Mouse (Mus musculus) forebrain, embryonic 10.5 days (tissue): ENCODE measurements at regions not wholly inside any gene's neighbourhood (a gene's known extent, or its start where the extent isn't known, plus 50 kb on each side); places are given as distances from the start of the nearest gene placed in this dataset.

ENCODE experiments used
- DNase-seq: peaks from one replicate; pipeline ENCODE4 v3.0.0-alpha.2; 2017; ENCODE audit warnings: low spot score; ENCODE audit errors: extremely low spot score
- H3K27ac ChIP-seq: fragments of 300-500 bp; sonication (generic); 2 replicates; pipeline ENCODE4 v1.5.1; 2016; ENCODE audit warnings: mild to moderate bottlenecking
- H3K27me3 ChIP-seq: fragments of 300-500 bp; sonication (generic); 2 replicates; pipeline ENCODE4 v1.6.1; 2016; ENCODE audit warnings: mild to moderate bottlenecking; ENCODE audit not compliant: poor library complexity, severe bottlenecking
- H3K36me3 ChIP-seq: fragments of 300-500 bp; sonication (generic); replicated peaks from 2 replicates; pipeline ENCODE4 v1.6.1; 2016; ENCODE audit warnings: mild to moderate bottlenecking, moderate library complexity
- H3K4me1 ChIP-seq: fragments of 300-500 bp; sonication (generic); 2 replicates; pipeline ENCODE4 v1.6.1; 2016
- H3K4me3 ChIP-seq: fragments of 300-500 bp; sonication (generic); 2 replicates; pipeline ENCODE4 v1.5.1; 2016; ENCODE audit warnings: mild to moderate bottlenecking, moderate library complexity
- H3K9me3 ChIP-seq: fragments of 300-500 bp; sonication (generic); 2 replicates; pipeline ENCODE4 v1.6.1; 2016; ENCODE audit warnings: mild to moderate bottlenecking, moderate library complexity
- WGBS: fragments of 180-500 bp; shearing (Covaris S2); methylation state at CpG from one replicate; pipeline ENCODE4 v1.1.7; 2016; 5-methylcytosine and 5-hydroxymethylcytosine counted together

DNA sequence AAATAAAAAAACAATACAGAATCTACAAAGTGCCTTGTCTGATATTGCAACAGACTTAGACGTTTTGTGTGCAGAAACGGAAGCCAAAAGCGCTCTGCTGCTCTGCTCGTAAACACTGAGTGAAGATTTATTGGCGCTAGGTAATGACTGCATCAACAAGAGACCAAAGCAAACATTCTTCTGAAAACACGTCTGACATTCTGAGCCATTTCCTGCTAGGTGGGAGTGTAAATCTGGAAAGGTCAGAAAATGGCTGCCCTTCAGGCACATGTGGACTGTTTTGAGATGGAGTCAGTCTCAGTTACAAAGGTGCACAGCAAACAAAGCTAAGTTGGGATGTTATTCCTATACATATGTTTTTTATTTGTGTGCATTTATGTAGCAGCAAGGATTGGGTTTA is 192.6 kb downstream of the Olfm4 start:
- Histone ChIP-seq H3K4me1 (peaks cover 29% of the 10 kb centered on the region), H3K9me3 (no peaks in the 10 kb centered on the region), H3K36me3 (no peaks in the 10 kb centered on the region), H3K27ac (no peak overlapping the region), H3K4me3 (no peak overlapping the region), H3K27me3 (no peaks in the 10 kb centered on the region)
- 87% methylated on average over 6 of the region's 6 CpGs for WGBS
- DNase-seq, result no peak

DNA sequence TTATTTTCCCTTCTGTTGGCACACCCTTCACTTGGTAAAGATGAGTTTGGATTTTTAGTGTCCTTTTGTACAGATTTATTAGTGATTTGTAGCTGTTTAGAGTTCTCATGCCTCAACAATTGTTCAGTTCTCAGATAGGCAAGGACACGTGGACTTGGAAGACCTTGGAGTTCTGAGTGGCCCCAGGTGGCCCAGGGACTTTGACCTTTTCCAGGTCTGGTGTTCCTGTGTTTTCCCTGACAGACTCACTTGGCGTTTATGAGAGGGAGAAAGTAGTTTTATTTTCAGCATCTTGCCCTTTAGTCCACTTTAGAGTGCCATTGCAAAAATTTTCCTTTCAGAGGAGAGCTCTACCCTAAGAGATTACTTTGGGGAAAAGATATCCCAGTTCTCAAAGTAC is 211.2 kb downstream of the Olfm4 start:
- 50% methylated on average over 2 of the region's 2 CpGs for WGBS
- no peak overlapping the region for H3K4me3 ChIP-seq
- no peaks in the 10 kb centered on the region for H3K36me3 ChIP-seq
- DNase-seq, result no peak
- no peak overlapping the region for H3K27ac ChIP-seq
- peaks cover 13% of the 10 kb centered on the region for H3K4me1 ChIP-seq
- H3K27me3 ChIP-seq, result no peaks in the 10 kb centered on the region
- no peaks in the 10 kb centered on the region for H3K9me3 ChIP-seq

DNA sequence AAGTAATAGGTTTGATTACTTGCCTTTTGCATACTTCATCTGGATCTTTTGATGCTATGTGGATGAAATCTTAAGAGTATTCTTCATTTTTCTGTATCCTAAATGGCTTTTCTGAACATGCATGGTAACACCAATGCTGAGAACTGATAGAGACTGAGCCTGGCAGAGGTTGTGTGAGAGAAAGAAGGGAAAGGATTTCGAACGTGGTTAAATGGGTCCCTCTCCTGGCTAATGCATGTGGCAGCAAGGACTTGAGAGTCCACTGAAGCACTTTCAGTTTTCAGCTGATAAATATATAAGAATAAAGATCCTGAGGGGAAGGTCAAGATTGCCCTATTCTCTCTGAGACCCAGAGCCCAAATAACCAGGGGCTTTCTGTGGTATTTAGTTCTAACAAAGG is 229.0 kb downstream of the Olfm4 start:
- WGBS, result 35% methylated on average over 2 of the region's 2 CpGs
- no peak for DNase-seq
- H3K4me1 ChIP-seq, result peaks cover 9% of the 10 kb centered on the region; the same call in 1 of the 2 replicates
- no peak overlapping the region for H3K4me3 ChIP-seq
- no peak overlapping the region for H3K27ac ChIP-seq
- no peaks in the 10 kb centered on the region for H3K36me3 ChIP-seq
- H3K27me3 ChIP-seq, result no peaks in the 10 kb centered on the region
- no peaks in the 10 kb centered on the region for H3K9me3 ChIP-seq

DNA sequence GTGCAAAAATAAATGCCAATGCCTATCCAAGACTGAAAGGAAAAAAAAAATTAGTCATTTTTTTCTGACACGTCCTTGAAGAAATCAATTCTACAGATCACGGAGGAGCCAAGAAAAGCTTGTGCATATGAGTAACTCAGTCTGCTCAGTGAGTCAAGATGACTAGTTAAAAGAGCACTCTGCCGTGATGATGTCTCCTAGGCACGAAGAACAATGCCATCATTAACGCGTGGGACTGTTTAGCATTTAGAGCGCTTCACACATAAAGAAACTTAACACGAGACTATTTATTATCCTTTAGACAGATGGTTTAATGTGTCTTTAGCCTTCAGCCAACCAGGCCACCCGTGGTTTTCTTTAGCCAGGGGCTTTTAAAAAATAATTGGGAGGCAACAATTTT is 229.8 kb downstream of the Olfm4 start:
- H3K36me3 ChIP-seq, result no peaks in the 10 kb centered on the region
- 77% methylated on average over 9 of the region's 9 CpGs for WGBS

DNA sequence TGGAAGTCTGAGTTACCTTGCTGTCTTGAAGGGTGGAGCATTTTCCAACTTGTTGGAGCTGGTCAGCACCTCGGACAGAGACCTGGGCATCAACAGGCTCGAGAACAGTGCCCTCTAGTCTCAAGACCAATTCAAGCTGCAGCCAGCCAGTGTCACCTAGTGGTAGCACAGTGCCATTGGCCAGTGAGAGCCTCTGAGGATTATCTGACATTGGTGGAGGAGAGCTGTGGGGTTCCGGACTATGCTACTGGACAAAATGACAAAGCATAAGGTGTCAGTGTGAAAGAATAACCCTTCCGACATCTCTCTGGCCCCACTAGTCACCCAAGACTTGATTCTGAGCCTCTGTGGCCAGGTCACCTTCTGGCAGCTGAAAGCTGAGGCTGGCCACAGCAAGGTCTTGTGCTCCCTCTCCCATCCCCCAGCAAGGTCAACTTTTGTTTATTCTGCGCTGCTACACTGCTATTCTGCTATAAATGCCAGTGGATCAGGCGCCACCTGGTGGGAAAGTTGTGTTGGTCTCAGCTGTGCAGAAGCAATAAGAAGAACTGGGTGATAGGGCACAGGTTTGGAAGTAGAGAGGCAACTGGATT is 232.2 kb downstream of the Olfm4 start:
- peaks cover 9% of the 10 kb centered on the region; the same call in 1 of the 2 replicates for H3K4me1 ChIP-seq
- H3K4me3 ChIP-seq, result no peak overlapping the region
- no peaks in the 10 kb centered on the region for H3K9me3 ChIP-seq
- H3K27me3 ChIP-seq, result no peaks in the 10 kb centered on the region
- no peaks in the 10 kb centered on the region for H3K36me3 ChIP-seq
- peak; percentile 67 for DNase-seq
- WGBS, result 15% methylated on average over 6 of the region's 6 CpGs
- H3K27ac ChIP-seq, result no peak overlapping the region

More for the DNA sequence above, 229.8 kb downstream of the Olfm4 start:
- DNase-seq, result no peak
- H3K27ac ChIP-seq, result no peak overlapping the region
- peaks cover 9% of the 10 kb centered on the region; the same call in 1 of the 2 replicates for H3K4me1 ChIP-seq
- H3K9me3 ChIP-seq, result no peaks in the 10 kb centered on the region
- no peaks in the 10 kb centered on the region for H3K27me3 ChIP-seq
- H3K4me3 ChIP-seq, result no peak overlapping the region

DNA sequence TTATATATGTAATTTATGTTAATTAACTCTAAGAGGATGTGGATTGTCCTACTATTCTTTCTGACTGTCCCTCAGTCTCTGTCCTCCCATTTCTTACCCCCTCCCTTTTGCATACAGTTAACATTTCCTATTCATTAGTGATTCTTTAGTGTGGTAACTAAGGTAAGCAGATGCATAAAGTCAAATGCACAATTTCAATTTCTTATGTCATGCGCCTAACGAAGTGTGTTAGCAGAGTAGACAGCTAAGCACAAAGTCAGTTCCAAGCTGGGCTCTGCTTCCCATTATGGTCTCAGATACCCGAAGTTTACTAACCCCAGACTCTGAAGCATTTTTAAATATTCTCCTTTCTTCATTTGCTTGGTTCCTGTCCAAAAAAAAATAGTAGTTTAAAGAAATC is 248.2 kb downstream of the Olfm4 start:
- 88% methylated on average over 3 of the region's 3 CpGs for WGBS
- Histone ChIP-seq H3K9me3 (no peaks in the 10 kb centered on the region), H3K4me3 (no peak overlapping the region), H3K27ac (no peak overlapping the region), H3K27me3 (no peaks in the 10 kb centered on the region), H3K4me1 (no peaks in the 10 kb centered on the region), H3K36me3 (no peaks in the 10 kb centered on the region)
- DNase-seq, result no peak

DNA sequence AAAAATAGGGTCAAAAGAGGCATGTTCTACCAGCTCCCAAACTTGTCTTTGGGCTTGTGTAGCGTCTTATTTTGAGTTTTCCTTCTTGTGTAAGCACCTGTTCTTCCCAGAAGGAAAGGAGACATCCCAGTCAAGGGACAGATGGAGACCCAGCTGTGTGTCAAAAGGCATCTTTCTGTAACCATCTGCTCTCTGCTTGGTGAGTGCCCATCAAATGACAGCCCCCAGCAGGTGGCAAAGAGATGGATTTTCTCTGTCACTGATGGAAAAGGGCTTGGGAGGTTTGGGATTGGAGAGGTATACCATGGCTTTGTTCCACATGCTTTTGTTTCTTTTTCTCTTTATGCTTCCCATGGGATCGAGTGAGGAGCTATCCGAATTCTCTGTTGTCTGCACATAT is 249.1 kb downstream of the Olfm4 start:
- Histone ChIP-seq H3K36me3 (no peaks in the 10 kb centered on the region), H3K4me3 (no peak overlapping the region), H3K27ac (no peak overlapping the region), H3K27me3 (no peaks in the 10 kb centered on the region), H3K4me1 (no peaks in the 10 kb centered on the region), H3K9me3 (no peaks in the 10 kb centered on the region)
- no peak for DNase-seq
- 81% methylated on average over 3 of the region's 3 CpGs for WGBS

DNA sequence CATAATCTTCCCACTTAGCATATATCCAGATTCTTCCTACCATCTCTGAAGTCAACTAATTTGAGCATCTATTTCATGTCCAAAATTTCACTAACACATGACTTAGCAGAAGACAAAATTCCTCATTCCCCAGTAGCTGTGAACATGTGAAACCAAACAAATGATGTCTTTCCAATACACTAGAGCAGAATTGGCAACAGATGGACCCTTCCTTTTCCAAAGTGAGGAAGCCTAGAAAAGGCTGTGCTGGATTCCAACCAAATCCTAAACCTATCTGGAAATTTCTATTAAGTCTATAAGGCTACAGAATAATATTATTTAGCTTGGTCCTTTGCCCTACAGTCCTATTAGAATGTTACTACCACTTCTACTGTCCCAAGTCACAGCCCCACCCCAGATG is 253.3 kb downstream of the Olfm4 start:
- H3K27ac ChIP-seq, result no peak overlapping the region
- H3K27me3 ChIP-seq, result no peaks in the 10 kb centered on the region
- no peak overlapping the region for H3K4me3 ChIP-seq
- no peak for DNase-seq
- no peaks in the 10 kb centered on the region for H3K4me1 ChIP-seq
- H3K36me3 ChIP-seq, result no peaks in the 10 kb centered on the region
- H3K9me3 ChIP-seq, result no peaks in the 10 kb centered on the region

DNA sequence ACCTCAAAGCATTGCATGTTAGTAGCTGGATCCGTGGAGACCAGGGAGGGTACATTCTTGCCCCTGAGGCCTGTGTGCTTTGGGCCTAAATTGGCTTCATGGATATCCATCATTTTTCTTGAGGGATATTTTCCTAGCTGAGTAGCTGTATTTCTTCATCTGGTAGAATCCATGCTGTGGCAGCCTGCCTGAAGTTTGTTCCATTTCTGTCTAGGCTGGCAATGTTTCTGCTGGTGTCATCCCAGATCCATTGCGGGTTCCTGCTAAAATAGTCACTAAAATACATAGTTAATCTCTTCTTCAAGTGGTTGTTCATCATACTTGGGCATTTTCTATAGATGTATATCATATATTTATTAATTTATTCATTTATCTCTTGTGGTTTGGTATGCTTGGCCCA is 253.7 kb downstream of the Olfm4 start:
- no peak for DNase-seq
- 79% methylated on average over 2 of the region's 2 CpGs for WGBS

DNA sequence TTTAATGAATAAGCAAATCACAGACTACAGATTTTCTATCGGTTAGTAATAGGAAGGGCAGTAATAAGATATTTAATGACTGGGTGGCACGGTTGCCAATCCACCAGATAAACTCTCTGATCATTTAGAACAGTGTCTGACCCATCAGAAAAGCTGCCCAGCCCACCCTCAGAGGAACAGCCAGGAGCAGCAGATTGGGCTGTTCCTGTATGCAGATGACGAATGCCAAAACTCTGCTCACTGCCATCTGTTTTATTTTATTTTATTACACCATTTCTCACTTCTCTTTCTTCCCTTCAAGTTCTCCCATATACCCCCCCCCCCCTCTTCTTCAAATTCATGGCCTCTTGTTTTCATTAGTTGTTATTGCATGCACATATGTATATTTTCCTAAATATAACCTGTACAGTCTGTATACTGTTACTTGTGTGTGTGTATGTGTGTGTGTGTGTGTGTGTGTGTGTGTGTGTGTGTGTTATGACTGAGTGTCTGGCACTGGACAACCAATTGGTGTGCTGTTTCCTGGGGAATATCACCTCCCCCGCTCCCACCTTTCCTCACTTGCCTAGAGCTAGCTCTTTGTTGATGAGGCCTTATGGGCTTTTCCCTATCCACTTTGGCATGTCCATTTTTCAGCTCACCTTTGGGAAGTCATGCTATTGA is 260.9 kb downstream of the Olfm4 start:
- Histone ChIP-seq H3K4me1 (no peaks in the 10 kb centered on the region), H3K27ac (no peak overlapping the region), H3K4me3 (no peak overlapping the region), H3K9me3 (no peaks in the 10 kb centered on the region), H3K27me3 (no peaks in the 10 kb centered on the region), H3K36me3 (no peaks in the 10 kb centered on the region)
- no peak for DNase-seq
- WGBS, result 86% methylated on average over 4 of the region's 4 CpGs

More for the DNA sequence above, 253.7 kb downstream of the Olfm4 start:
- H3K4me3 ChIP-seq, result no peak overlapping the region
- H3K27ac ChIP-seq, result no peak overlapping the region
- no peaks in the 10 kb centered on the region for H3K36me3 ChIP-seq
- H3K4me1 ChIP-seq, result no peaks in the 10 kb centered on the region
- H3K9me3 ChIP-seq, result no peaks in the 10 kb centered on the region
- H3K27me3 ChIP-seq, result no peaks in the 10 kb centered on the region

DNA sequence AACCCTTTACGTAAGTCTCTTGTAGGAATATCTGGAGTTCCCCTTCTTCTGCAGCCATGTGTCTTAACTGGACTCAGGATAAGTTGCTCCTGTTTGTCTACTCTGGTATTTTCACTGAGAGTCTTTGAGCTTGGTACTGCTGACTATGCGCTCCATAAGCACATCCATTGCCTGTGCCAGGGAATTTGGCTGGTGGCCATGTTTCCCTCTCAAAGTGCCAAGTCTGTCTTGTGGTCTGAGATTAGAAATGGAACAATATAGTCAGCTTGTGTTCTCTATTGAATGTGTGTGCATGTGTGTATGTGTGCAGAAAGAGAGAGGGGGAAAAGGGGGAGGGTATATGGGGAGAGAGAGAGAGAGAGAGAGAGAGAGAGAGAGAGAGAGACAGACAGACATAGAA is 263.7 kb downstream of the Olfm4 start:
- H3K36me3 ChIP-seq, result no peaks in the 10 kb centered on the region
- DNase-seq, result no peak
- H3K4me1 ChIP-seq, result no peaks in the 10 kb centered on the region
- H3K27ac ChIP-seq, result no peak overlapping the region
- H3K27me3 ChIP-seq, result no peaks in the 10 kb centered on the region
- H3K4me3 ChIP-seq, result no peak overlapping the region
- WGBS, result 95% methylated on average over 2 of the region's 2 CpGs
- no peaks in the 10 kb centered on the region for H3K9me3 ChIP-seq

DNA sequence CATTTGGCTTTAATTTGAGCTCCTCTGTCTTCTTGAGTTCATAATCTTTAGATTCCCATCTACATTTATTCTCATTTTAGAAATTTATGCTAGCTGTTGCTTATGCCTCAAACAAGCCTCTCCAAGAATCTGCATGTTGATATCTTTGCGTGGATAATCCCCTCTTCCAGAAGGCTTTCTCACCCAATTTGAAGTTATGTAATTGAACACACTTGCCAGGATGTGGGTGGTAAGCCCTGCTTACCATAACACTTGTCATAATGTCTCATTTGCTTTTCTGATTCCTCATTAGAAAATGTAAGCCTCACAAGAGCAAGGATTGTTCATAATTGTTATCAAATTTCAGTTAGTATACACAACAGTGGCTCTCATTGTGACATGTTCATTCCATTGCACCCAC is 266.0 kb downstream of the Olfm4 start:
- DNase-seq, result no peak
- Histone ChIP-seq H3K36me3 (no peaks in the 10 kb centered on the region), H3K4me1 (no peaks in the 10 kb centered on the region), H3K27me3 (no peaks in the 10 kb centered on the region), H3K4me3 (no peak overlapping the region), H3K9me3 (no peaks in the 10 kb centered on the region), H3K27ac (no peak overlapping the region)
- WGBS, result 87% methylated on average over 1 of the region's 1 CpGs

DNA sequence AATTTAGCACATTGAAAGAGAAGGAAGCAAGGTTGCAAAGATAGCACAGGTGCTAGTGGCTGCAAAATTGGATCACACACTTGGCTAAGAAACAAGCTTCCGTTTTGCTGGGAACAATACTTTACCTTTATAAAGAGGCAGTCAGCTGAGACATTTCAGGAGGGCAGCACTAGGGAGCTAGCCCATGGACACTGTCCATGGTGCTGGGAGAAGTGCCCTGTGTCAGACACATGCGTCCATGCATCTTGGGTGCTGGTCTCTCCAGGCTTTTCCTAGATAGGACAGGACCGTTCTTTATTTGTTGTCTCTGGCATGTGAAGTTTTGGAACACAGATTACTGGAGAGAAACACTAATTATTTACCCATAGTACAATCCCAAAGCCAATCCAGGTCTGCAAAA is 273.2 kb downstream of the Olfm4 start:
- no peaks in the 10 kb centered on the region for H3K36me3 ChIP-seq
- H3K27me3 ChIP-seq, result no peaks in the 10 kb centered on the region
- peaks cover 6% of the 10 kb centered on the region for H3K4me1 ChIP-seq
- 58% methylated on average over 3 of the region's 3 CpGs for WGBS
- no peak overlapping the region for H3K4me3 ChIP-seq
- H3K9me3 ChIP-seq, result no peaks in the 10 kb centered on the region
- H3K27ac ChIP-seq, result no peak overlapping the region
- no peak for DNase-seq

DNA sequence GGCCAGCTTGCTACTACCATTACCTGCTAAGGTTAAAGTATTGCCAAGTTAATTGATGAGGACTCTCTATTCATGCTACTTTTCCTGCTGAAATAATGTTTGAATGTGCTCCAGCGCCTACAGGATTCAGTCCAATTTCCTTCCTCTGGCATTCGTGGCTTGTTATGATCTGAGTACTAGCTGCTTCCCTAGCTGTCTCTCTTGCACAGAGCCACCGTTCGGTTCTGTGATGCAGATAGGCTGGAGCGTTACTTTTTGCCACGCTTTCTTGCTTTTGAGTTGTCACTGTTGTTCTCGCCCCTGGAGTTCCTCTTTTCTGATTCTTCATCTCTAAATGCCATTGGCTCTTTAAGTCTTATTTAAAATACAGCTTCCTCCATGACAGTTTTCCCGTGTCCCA is 279.3 kb downstream of the Olfm4 start:
- no peaks in the 10 kb centered on the region for H3K9me3 ChIP-seq
- H3K27ac ChIP-seq, result no peak overlapping the region
- no peak for DNase-seq
- H3K27me3 ChIP-seq, result peaks cover 19% of the 10 kb centered on the region
- no peaks in the 10 kb centered on the region for H3K36me3 ChIP-seq
- H3K4me1 ChIP-seq, result peaks cover 19% of the 10 kb centered on the region
- no peak overlapping the region for H3K4me3 ChIP-seq
- 82% methylated on average over 8 of the region's 8 CpGs for WGBS
